Mouse (Mus musculus): ENCODE data around the gene Eya3.
"Not testable (repeated sequence)": the region's sequence is repeated elsewhere in the genome, so short reads cannot be mapped to it uniquely, and the experiment has no call there.

The Eya3 gene

GRCm38 (mm10) chr4:132638461-132639190, at the start of gene Eya3:
Gene Eya3 (plus strand): TSS chr4:132638987.
- DNase-seq = peak; percentile 97

DNA sequence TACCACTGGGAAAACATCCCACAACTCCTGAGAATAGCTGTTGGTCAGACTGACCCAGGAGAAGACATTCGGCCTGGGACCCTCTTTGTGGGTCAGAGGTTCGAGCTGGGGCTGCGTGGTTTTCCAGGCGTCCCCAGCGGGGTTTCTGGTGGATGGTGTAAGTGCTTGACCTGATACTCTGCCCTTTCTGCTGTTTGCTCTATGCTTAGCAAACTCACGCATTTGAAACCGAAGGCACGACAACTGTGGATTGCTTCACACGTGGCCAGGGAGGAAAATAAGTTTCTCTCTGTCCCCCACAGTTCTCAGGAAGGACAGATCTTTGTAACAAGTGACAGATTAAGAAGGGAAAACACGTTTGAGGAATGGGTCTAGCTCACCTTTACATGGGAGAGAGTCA, 48.1 kb upstream of the Eya3 start:
- no peak for DNase-seq

DNA sequence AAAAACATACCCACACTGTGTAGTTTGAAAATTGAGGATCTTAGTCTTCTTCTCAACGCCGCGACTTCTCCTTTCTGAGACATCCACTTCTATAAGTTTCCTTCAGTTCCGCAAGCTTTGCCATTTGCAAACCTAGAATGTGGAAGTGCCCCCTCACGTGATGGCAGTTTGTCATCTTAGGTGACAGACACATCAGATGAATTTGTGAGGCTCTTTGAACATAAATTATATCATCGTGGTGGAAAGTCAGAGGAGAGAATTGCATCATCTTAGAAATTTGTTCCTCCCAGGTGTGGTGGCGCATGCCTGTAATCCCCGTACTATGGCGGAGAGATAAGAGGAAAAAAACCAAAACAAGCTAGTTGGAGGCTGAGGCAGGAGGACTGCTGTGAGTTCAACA, 45.8 kb upstream of the Eya3 start:
- DNase-seq = no peak

- peak; percentile 28 for DNase-seq
Observed at GRCm38 (mm10) chr4:132594191-132594590, 44.6 kb upstream of the Eya3 start.

DNA sequence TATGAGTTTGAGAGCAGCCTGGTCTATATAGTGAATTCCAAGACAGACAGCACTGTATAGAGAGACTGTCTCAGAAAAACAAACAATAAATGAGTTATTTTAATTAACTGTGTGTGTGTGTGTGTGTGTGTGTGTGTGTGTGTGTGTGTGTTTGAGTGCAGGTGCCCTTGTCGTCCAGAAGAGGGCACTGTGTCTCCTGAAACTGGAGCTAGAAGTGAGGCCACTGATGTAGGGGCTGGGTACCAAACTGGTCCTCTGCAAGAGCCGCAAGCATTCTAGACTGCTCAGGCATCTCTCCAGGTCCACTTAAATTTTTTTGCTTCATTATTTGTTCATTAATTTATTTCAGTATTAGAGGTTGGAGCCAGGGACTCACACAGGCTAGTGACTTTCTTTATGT, 39.9 kb upstream of the Eya3 start:
- no peak for DNase-seq

DNA sequence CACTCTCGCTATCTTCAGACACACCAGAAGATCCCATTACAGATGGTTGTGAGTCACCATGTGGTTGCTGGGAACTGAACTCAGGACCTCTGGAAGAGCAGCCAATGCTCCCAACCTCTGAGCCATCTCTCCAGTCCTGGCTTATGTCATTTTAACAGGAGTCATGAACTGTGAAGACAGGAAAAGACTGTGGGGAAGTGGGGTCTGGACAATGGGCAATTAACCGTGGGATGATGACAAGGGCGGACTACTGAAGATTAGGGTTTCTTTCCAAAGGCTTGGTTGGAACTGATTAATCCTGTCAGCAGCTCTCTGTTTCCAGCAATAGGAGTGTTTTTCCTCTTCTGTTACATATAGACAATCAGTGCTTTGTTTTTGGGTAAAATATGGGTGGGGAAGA, 39.0 kb upstream of the Eya3 start:
- no peak for DNase-seq

DNA sequence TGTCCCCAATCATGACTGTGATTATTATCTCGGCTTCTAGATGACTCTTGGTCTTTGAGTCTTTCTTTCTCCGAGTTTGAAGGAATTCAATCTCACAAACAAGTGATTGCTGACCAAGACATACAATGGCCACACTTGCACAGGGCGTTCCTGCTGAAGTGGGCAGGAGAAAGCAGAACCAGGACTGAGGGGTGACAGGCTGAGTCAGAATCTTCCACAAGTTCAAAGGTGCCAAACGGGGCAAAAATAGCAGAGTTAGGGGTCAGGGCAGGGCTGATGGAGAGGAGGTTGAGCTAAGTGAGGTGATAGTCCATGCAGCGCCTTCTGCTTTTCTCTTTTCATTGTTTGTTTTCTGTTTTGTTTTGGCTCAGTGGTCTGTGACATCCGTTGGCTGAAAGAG, 38.3 kb upstream of the Eya3 start:
- DNase-seq = no peak

- not testable (repeated sequence) for DNase-seq
Observed at GRCm38 (mm10) chr4:132601242-132601641, 37.5 kb upstream of the Eya3 start.

- no peak for DNase-seq
Observed at GRCm38 (mm10) chr4:132603468-132603867, 35.3 kb upstream of the Eya3 start.

GRCm38 (mm10) chr4:132605816-132606215, 33.0 kb upstream of the Eya3 start:
- DNase-seq = peak; percentile 7

DNA sequence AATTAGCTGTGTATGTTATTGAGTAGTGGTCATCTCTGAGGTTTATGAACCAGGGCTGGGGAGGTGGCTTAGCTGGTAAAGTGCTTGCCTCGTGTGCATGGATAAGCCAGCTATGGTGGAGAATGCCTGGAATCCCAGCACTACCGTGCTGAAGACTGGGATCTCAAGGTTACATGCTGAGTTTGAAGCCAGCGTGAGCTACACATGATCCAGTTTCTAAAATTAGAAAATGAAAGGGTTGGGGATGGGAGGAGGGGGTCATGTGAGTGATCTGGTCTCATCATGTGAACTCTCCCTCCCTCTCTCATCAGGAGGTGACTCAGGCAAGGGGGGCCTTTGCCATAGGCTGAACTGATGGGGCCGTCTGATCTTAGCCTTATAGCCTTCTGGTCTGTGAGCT, 30.6 kb upstream of the Eya3 start:
- DNase-seq = no peak

DNA sequence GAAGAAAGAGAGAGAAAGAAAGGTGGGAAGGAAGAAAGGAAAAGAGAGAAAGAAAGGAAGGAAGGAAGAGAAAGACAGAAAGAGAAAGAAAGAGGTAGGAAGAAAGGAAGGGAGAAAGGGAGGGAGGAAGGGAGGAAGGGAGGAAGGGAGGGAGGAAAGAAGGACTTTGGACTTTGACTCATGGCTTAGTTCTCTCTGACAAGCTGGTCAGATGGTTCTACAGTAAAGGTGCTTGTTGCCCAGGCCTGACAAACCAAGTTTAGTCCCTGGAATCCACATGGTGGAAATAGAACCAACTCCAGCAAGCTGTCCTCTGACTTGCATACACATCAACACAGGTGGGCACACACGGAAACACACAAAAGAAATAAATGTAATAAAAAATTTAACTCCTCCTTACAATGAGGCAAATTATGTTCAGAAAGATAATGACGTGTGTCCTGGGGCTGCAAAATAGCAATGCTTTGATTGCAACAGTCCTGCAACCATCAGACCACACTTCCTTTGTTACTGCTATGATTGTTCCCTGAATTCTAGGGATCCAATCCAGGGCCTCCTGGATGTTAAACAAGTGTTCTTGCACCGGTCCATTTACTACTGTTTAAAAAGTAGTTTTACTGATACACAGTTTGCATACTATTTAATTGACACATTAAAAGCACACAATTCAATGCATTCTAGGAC, 28.3 kb upstream of the Eya3 start:
- no peak for DNase-seq

DNA sequence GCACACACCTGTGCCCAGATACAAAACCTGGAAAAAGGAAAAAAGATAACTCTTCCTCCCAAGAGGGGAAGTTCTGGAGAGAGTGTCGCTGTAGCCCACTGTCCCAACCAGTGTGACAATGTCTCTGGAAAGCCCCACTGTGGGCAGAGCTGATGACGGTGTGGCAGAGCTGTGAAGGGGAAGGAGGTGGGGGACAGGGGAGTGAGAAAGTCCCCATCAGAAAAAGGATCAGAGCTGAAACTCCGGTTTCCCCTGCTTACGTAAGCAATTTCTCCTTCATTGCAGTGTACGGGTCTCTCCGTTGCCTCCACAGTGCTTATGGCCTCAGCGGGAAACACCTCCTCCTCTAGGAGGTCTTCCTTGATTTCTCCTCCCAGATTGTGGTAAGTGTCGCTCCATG, 27.5 kb upstream of the Eya3 start:
- no peak for DNase-seq

GRCm38 (mm10) chr4:132617873-132618272, 20.9 kb upstream of the Eya3 start:
- no peak for DNase-seq

DNA sequence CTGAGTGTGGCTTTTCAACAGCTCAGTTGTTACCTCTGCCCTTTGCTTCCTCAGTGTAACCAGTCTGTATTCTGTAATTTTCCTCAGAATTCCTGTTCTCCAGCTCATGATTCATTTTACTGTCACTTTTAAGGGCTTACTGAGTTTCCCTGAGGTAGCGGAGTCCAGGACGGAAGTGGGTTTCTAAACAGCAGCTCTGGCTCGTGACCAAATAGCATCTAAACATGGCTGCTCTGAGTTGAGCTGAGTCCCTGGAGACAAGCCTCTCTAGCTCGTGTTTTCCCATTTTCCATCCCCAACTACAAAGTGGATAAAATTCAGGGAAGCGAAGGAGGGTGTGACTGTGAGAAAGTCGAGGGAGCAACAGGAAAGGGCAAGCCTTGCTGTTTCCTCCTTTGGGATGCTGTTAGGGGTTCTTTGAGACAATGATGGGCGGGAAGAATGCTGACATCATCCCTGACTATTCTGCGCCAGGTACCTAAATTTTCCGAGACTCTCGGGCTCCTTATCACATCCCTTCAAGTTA, 19.9 kb upstream of the Eya3 start:
- DNase-seq = peak; percentile 67

DNA sequence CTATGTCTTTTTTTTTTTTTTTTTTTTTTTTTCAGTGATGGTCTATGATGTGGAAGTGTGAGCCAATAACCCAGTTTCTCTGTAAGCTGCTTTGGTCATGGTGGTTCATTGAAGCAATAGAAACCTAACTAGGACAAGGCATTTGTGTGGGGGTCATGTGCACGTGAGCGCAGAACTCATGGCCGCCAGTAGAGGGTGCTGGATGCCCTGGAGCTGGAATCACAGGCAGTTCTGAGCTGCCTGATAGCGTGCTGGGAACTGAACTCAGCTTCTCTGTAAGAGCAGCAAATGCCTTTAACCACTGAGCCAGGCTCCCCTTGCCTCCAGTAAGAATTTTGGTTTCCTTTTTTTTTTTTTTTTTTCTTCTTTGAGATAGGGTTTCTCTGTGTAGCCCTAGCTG, 18.7 kb upstream of the Eya3 start:
- DNase-seq = no peak

GRCm38 (mm10) chr4:132621287-132622068, 17.3 kb upstream of the Eya3 start:
- DNase-seq = no peak

DNA sequence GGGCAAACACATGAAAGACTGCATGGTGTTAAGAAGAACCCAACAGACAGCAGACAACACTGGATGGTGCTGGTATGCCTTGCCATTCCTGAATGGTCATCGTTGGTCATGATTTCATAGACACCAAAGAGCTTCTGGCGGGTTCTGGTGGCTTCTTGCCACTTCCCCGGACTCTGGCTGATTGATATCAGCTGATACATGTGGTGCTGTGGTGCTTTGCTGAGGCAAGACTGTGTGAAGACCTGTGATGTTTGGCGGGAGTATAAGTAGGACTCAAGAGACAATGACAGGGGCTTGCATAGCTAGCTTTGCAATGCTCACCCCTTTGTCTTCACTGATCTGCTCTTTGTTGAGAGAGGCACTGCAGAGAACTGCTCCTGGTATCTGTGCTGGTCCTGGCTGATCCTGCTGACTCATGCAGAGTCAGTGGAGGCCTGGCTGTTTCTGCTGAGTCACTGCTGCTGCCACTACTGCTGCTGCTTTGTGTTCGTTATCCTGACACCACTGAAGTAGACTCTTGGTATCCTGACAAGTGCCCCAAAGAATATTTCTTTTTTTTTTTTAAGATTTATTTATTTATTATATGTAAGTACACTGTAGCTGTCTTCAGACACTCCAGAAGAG, 14.6 kb upstream of the Eya3 start:
- DNase-seq = no peak

DNA sequence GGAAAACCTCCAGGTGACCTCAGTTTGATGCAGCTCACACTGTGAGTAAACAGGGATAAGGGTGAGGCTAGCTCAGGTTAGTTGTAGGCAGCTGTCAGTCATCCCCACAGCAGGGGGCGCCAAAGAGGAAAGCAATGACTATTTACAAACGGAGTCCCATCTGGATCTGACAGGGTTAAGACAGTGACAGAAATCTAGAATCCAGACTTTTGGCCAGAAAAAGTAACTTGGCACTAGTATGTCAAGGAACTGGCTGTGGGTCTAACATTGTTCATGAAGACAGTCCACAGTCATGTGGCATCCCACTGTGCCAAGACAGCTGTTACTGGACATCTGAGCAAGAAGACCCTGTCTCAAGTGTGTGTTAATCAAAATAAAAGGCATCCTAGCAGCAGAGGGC, 10.0 kb upstream of the Eya3 start:
- peak; percentile 13 for DNase-seq

DNA sequence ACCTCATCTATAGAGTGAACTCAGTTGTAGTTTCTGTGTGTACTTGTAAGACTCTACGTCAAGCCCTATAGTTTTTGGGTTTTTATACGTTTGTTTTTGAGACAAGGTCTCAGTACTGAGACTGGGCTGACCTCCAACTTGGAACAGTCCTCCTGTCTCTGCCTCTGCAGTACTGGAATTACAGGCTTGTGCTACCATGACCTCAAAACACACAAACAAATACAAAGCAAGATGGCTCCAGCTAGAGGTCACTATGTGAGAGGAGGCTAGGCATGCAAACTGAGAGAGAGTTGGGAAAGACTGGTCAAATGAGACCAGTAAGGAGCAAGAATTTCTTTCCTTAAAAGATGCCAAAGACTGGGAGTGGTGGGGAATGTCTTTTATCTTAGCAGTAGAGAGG, 2.8 kb upstream of the Eya3 start:
- no peak for DNase-seq

GRCm38 (mm10) chr4:132636554-132636953, 2.2 kb upstream of the Eya3 start:
- peak; percentile 36 for DNase-seq

DNA sequence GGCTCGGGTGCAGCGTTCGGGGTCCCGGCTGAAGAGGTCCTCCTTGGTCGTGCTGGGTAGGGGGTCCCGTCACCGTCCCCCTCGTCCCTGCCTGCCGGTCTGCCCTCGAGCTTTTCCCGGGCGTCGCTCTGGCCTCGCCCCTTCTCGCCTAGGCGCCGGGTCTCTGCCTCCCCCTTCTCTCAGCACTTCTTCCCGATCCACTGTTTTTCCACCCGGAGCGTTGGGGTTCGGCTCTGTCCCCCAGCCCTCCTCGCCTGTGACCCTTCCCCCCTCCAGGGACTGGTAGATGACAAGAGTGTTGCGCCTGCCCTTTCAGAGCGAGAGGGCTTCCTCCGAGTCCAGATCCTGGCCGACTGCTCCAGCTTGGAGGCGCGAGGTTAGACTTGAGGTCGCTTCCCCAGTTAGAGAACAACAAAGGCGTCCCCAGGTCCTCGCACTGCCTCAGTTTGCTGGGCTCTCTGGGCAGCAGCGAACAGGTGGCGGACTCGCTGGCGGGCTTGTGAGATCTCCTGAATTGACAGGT, 465 bp downstream of the Eya3 start:
- no peak for DNase-seq

DNA sequence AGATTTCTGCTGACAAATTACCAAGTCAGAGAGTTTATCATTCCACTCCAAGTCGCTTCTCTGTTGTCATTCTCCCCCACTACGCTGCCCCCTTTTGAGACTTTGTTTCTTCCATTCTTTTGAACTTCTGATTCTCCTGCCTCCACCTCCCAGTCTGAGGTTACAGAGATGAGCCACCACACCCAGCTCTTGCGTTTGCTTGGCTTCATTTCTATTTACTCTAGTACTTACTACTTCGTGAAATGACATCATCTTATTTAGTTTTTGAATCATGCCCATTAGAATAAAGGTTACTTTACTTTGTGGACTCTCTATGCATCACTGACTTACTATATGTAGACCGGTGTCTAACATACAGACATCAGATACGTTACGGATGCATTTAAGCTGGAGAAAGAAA, 8.7 kb downstream of the Eya3 start:
- DNase-seq = no peak
